Mouse (Mus musculus) myocyte (in vitro differentiated cells): Measurements from ENCODE around the gene Pmvk. TPM values are rescaled to one million over a fixed set of nuclear protein-coding genes. Genes with fewer than 3 reads are reported as not detected.

Experiments used
- H3K27me3 ChIP-seq: one replicate; pipeline ENCODE4 v1.6.1; 2011; ENCODE audit not compliant: control insufficient read depth, insufficient read depth, insufficient read length
- H3K36me3 ChIP-seq: one replicate; pipeline ENCODE4 v1.6.1; 2011; ENCODE audit not compliant: control insufficient read depth, insufficient read depth
- H3K4me2 ChIP-seq: one replicate; pipeline ENCODE4 v1.6.1; 2011; ENCODE audit warnings: low read depth, control low read depth
- H3K4me3 ChIP-seq: one replicate; pipeline ENCODE4 v1.5.1; 2011; ENCODE audit warnings: mild to moderate bottlenecking, control low read depth, moderate library complexity
- H3K79me2 ChIP-seq: one replicate; pipeline ENCODE4 v1.6.1; 2011; ENCODE audit not compliant: control insufficient read depth, insufficient read depth
- H3ac ChIP-seq: one replicate; pipeline ENCODE4 v1.6.1; 2011; ENCODE audit not compliant: control insufficient read depth, insufficient read length
- CEBPB ChIP-seq: IDR thresholded peaks from 2 replicates; pipeline ENCODE4 v1.6.1; 2011; ENCODE audit warnings: mild to moderate bottlenecking, moderate library complexity; ENCODE audit not compliant: poor library complexity, insufficient read depth, severe bottlenecking
- E2F4 ChIP-seq: IDR thresholded peaks from one replicate; pipeline ENCODE4 v1.6.1; 2011; ENCODE audit warnings: mild to moderate bottlenecking, control low read depth, moderate library complexity; ENCODE audit not compliant: insufficient read depth
- MAX ChIP-seq: IDR thresholded peaks from one replicate; pipeline ENCODE4 v1.6.1; 2011; ENCODE audit warnings: low read depth, mild to moderate bottlenecking, control low read depth
- MYOD1 ChIP-seq, 3 experiments: IDR thresholded peaks; one replicate each; pipeline ENCODE4 v1.6.1; 2011; ENCODE audit warnings: control low read depth in 2 of 3, low read depth in 2 of 3, mild to moderate bottlenecking in 2 of 3, moderate library complexity in 1 of 3; ENCODE audit not compliant: insufficient read length in 2 of 3, control insufficient read depth in 1 of 3
- MYOG ChIP-seq, 3 experiments: IDR thresholded peaks; one replicate each; pipeline ENCODE4 v1.6.1; 2011; ENCODE audit warnings: control low read depth in 2 of 3, low read depth in 2 of 3, mild to moderate bottlenecking in 2 of 3; ENCODE audit not compliant: insufficient read length in 2 of 3, control insufficient read depth in 1 of 3, insufficient read depth in 1 of 3
- POLR2A ChIP-seq: IDR thresholded peaks from one replicate; pipeline ENCODE4 v1.6.1; 2011; ENCODE audit warnings: low read depth, mild to moderate bottlenecking, control low read depth, moderate library complexity; ENCODE audit not compliant: insufficient read length
- POLR2AphosphoS2 ChIP-seq: IDR thresholded peaks from one replicate; pipeline ENCODE4 v1.6.1; 2011; ENCODE audit warnings: low read depth, control low read depth; ENCODE audit not compliant: insufficient read length
- REST ChIP-seq: IDR thresholded peaks from one replicate; pipeline ENCODE4 v1.6.1; 2011; ENCODE audit warnings: mild to moderate bottlenecking, control low read depth, moderate library complexity; ENCODE audit not compliant: insufficient read depth, insufficient read length
- SRF ChIP-seq: IDR thresholded peaks from one replicate; pipeline ENCODE4 v1.6.1; 2011; ENCODE audit warnings: low read depth; ENCODE audit not compliant: control insufficient read depth, insufficient read length
- TCF12 ChIP-seq: IDR thresholded peaks from one replicate; pipeline ENCODE4 v1.6.1; 2011; ENCODE audit warnings: mild to moderate bottlenecking, control low read depth; ENCODE audit not compliant: poor library complexity, insufficient read depth, severe bottlenecking
- TCF3 ChIP-seq: IDR thresholded peaks from one replicate; pipeline ENCODE4 v1.6.1; 2011; ENCODE audit warnings: low read depth, control low read depth; ENCODE audit not compliant: insufficient read length
- USF1 ChIP-seq: IDR thresholded peaks from one replicate; pipeline ENCODE4 v1.6.1; 2011; ENCODE audit warnings: low read depth, mild to moderate bottlenecking, control low read depth, moderate library complexity
- polyA plus RNA-seq: library from polyadenylated mRNA; unstranded; fragments of >200 nt; fragmentation: generic; extraction: Trizol; gene quantifications from one replicate; pipeline ENCODE4 v1.2.1, GENCODE M21; 2012; ENCODE audit warnings: missing spikeins

The Pmvk gene
- polyA plus RNA-seq, 1 experiment, result 67.9 TPM

DNA sequence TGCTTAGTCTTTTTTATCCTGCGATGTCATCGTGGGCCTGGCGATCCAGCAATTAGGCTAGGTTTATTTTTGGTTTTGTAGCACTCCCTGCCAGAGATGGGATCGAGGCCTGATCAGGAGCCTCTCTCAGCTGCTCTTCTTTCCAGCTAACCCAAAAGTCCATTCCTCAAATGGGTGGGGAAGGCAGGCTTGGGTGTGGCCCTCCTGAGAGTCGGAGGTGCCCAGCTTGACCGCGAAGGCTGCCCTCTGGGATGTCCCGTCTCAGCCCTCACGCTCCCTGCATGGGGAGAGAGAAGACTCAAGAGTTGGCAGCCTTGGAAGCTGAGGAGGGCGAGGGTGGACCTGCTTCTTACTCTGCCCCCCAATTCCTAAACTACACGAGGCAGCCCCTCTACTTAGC is 19.8 kb upstream of the Pmvk start:
- no peak for TF ChIP-seq REST
- TF ChIP-seq CEBPB, result no peak
- TF ChIP-seq MYOD1 (IDR thresholded peaks at IDR 0.05; ENCODE audit: control insufficient read depth in 1 of 3, insufficient read length in 2 of 3, low read depth in 2 of 3), result peak in 1 of 3 experiments; percentile 19
- TF ChIP-seq SRF, result no peak
- no peak for TF ChIP-seq USF1
- TF ChIP-seq POLR2AphosphoS2, result peak; percentile 62
- peak in 2 of 3 experiments; percentile 62 to 77 for TF ChIP-seq MYOG (IDR thresholded peaks at IDR 0.05; ENCODE audit: control insufficient read depth in 1 of 3, insufficient read depth in 1 of 3, insufficient read length in 2 of 3, low read depth in 2 of 3)
- peak; percentile 37 for TF ChIP-seq POLR2A
- no peak overlapping the region for H3K4me3 ChIP-seq
- H3K4me2 ChIP-seq, result peak overlapping the region; percentile 49
- H3K27me3 ChIP-seq, result no peaks in the 10 kb centered on the region
- peaks cover 9% of the 10 kb centered on the region for H3K36me3 ChIP-seq
- peaks cover 46% of the 10 kb centered on the region for H3K79me2 ChIP-seq
- H3ac ChIP-seq, result no peak overlapping the region

GRCm38 (mm10) chr3:89435041-89435440 is 19.3 kb upstream of the Pmvk start:
- peak overlapping the region; percentile 49 for H3K4me2 ChIP-seq
- peaks cover 46% of the 10 kb centered on the region for H3K79me2 ChIP-seq
- no peak overlapping the region for H3ac ChIP-seq
- H3K4me3 ChIP-seq, result no peak overlapping the region
- no peaks in the 10 kb centered on the region for H3K27me3 ChIP-seq
- H3K36me3 ChIP-seq, result peaks cover 9% of the 10 kb centered on the region
- TF ChIP-seq MAX (no peak), E2F4 (no peak), REST (no peak), TCF12 (no peak), SRF (no peak), POLR2A (no peak), CEBPB (no peak), MYOD1 (IDR thresholded peaks at IDR 0.05; ENCODE audit: control insufficient read depth in 1 of 3, insufficient read length in 2 of 3, low read depth in 2 of 3) (no peak), TCF3 (no peak), MYOG (IDR thresholded peaks at IDR 0.05; ENCODE audit: control insufficient read depth in 1 of 3, insufficient read depth in 1 of 3, insufficient read length in 2 of 3, low read depth in 2 of 3) (no peak), POLR2AphosphoS2 (no peak)

DNA sequence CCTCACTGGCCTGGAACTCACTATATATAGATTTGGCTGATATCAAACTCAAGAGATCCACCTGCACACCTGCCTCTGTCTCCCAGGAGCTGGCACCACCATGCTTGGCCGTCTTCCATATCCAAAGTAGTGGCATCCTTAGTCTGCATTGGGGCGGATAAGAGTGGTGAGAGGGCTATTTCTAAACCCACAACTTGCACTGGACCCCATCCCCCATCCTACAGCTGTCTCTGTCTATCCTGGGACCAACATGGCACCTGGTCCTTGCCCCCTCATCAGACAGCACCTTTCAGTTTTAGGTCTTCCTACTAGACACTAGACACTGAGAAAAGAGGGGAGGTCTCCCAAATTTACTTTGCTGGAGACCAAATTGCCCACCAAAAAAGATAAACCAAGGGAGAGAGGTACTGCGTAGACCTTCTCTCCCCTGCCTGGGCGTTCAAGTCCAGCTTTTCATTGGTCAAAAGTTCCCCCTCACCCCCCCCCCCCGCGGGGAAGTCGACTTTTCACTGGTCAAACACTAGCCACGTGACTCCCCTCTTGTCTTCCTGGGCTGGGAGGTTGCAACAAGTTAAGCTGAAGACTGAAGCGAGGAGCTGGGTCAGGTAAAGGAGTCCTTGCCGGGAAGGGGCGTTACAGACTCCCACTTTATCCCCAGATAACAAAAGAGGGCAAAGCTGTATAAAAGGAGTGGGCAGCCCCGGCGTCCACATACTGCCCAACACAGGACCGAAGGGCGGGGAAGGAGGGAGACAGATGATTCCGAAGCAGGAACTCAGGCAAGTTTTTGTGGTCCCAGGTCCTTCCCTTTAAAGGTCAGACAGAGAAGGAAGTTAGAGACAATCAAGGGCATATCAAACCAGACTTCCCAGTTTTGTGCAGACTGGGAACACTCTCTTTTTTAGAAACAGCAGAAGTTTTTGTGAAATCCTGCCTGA is 17.9 kb upstream of the Pmvk start, which contains the start of gene Pbxip1:
TSS of gene Pbxip1 (plus strand) at position 531 of the 938 bp plus-strand sequence.
- H3K36me3 ChIP-seq, result peaks cover 9% of the 10 kb centered on the region
- H3ac ChIP-seq, result no peak within 1 kb of the TSS
- H3K27me3 ChIP-seq, result no peaks in the 10 kb centered on the region
- H3K4me2 ChIP-seq, result peak within 1 kb of the TSS; percentile 74
- peak; percentile 98 to 99 (median 99) for TF ChIP-seq MYOD1 (IDR thresholded peaks at IDR 0.05; ENCODE audit: control insufficient read depth in 1 of 3, insufficient read length in 2 of 3, low read depth in 2 of 3)
- TF ChIP-seq MAX, result no peak
- TF ChIP-seq SRF, result no peak
- TF ChIP-seq USF1, result peak; percentile 94
- TF ChIP-seq POLR2A, result peak; percentile 80
- no peak for TF ChIP-seq CEBPB
- TF ChIP-seq TCF12, result peak; percentile 90
- peak; percentile 84 for TF ChIP-seq POLR2AphosphoS2
- TF ChIP-seq TCF3, result peak; percentile 89
- TF ChIP-seq MYOG (IDR thresholded peaks at IDR 0.05; ENCODE audit: control insufficient read depth in 1 of 3, insufficient read depth in 1 of 3, insufficient read length in 2 of 3, low read depth in 2 of 3), result peak; percentile 46 to 84 (median 84)
- H3K79me2 ChIP-seq, result peaks cover 36% of the 10 kb centered on the region
- H3K4me3 ChIP-seq, result peak within 1 kb of the TSS; percentile 38

DNA sequence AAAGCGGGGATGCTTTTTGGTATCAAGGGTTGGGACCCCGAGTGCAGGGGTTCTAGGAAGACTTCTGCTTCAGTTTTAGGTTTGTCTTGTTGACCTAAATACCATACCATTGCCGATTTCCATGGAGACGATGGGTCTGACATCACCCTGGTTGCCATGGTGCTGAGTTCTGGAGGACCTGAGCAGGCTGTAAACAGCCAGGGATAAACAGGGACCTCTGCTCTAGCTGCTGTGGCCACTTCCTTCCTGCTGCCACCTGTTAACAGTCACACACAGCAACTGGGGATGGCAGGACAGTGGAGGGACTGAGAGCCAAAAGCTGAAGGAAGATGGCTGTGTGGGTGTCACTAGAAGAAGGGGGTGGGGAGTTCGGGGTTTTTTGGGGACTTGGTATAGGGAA is 17.1 kb upstream of the Pmvk start:
- peaks cover 9% of the 10 kb centered on the region for H3K36me3 ChIP-seq

More for the DNA sequence above, 17.1 kb upstream of the Pmvk start:
- peak overlapping the region; percentile 74 for H3K4me2 ChIP-seq
- H3K79me2 ChIP-seq, result peaks cover 28% of the 10 kb centered on the region
- TF ChIP-seq MYOD1 (IDR thresholded peaks at IDR 0.05; ENCODE audit: control insufficient read depth in 1 of 3, insufficient read length in 2 of 3, low read depth in 2 of 3) (peak in 2 of 3 experiments; percentile 44 to 86), MYOG (IDR thresholded peaks at IDR 0.05; ENCODE audit: control insufficient read depth in 1 of 3, insufficient read depth in 1 of 3, insufficient read length in 2 of 3, low read depth in 2 of 3) (peak in 2 of 3 experiments; percentile 13 to 78), POLR2A (peak; percentile 46), TCF12 (no peak), MAX (no peak), USF1 (no peak)
- no peak overlapping the region for H3ac ChIP-seq
- peak overlapping the region; percentile 38 for H3K4me3 ChIP-seq
- no peaks in the 10 kb centered on the region for H3K27me3 ChIP-seq
